9 mouse cellular contexts compared by ENCODE assay signal in the genomic region with DNA sequence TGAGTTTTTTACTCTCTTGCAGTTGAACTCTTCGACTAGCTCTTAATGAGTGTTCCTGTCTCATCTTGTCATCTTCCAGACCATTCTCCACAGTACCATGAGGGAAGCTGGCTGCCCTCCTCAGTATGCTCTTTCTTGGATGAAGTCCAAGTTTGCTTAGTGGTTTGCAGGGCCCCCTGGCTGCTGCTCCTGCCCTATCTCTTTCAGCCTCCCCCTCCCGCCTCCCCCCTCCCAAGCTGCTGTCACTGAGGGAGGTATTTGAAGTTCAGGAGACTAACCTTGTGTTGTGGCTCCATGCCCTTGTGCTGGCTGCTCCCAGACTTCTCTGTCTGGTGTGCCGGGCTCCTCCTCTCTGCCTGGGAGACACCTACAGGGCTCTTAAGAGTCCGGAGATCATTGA. TPM values are rescaled to one million over a fixed set of nuclear protein-coding genes. Genes with fewer than 3 reads are reported as not detected.
DNase-seq lines count a peak whose midpoint lies in the region; ATAC-seq and TF ChIP-seq lines count a peak whose summit lies in the region.
"Had no signal": no experiment of that assay in that cellular context is flagged by ENCODE, and none has a peak within 500 bp of the region (broad histone marks: within the 10 kb centered on the region; RNA-seq: fewer than 3 reads in every experiment).

No protein-coding gene starts in this region.

- peak; percentile 31 for DNase-seq in kidney, adult 9 months
- no peak for DNase-seq in kidney, adult 18-20 months
- peak; percentile 40 for DNase-seq in NIH3T3 (ENCODE audit: low read depth)
- DNase-seq in liver, postnatal 0 days: peak; percentile 49
- no peak for DNase-seq in left cerebral cortex, adult 9 months (ENCODE audit: low spot score in 2 of 2)
- no peak for DNase-seq in spleen, postnatal 10 days (ENCODE audit: low spot score in 2 of 2)
- DNase-seq: layer of hippocampus, postnatal 36 days had no signal

- H3K27me3 ChIP-seq in ES-Bruce4 (ENCODE audit: control insufficient read depth, insufficient read depth, low read length, poor library complexity, severe bottlenecking): no peaks in the 10 kb centered on the region; the same call in 1 of the 2 replicates
- no peaks in the 10 kb centered on the region for H3K27me3 ChIP-seq in liver, postnatal 0 days (ENCODE audit: insufficient read depth, low read length)

- H3K36me3 ChIP-seq in ES-Bruce4 (ENCODE audit: control insufficient read depth, insufficient read depth, low read length, poor library complexity, severe bottlenecking): no peaks in the 10 kb centered on the region
- H3K36me3 ChIP-seq in liver, postnatal 0 days (replicated peaks; ENCODE audit: insufficient read depth, low read length): no peaks in the 10 kb centered on the region

- WGBS in liver, postnatal 0 days (ENCODE audit: insufficient replicate concordance): 18% methylated on average over 4 of the region's 4 CpGs

- no peaks in the 10 kb centered on the region for H3K9me3 ChIP-seq in ES-Bruce4 (replicated peaks; ENCODE audit: control insufficient read depth, insufficient read depth, low read length, poor library complexity, severe bottlenecking)
- no peaks in the 10 kb centered on the region for H3K9me3 ChIP-seq in liver, postnatal 0 days (ENCODE audit: low read length)

- ATAC-seq in liver, postnatal 0 days: peak; percentile 13; the same call in 1 of the 2 replicates

- H3K27ac ChIP-seq in ES-Bruce4 (ENCODE audit: insufficient read depth, low read length): no peak overlapping the region
- no peak overlapping the region for H3K27ac ChIP-seq in liver, postnatal 0 days (ENCODE audit: low read depth)

- no peak overlapping the region for H3K4me3 ChIP-seq in ES-Bruce4 (ENCODE audit: low read depth, low read length)
- no peak overlapping the region for H3K4me3 ChIP-seq in liver, postnatal 0 days (ENCODE audit: low read depth, low read length)
- H3K4me3 ChIP-seq: erythroblast, embryonic 14.5 days had no signal

- no peaks in the 10 kb centered on the region for H3K4me1 ChIP-seq in ES-Bruce4 (ENCODE audit: control insufficient read depth, insufficient read depth, low read length)
- H3K4me1 ChIP-seq in liver, postnatal 0 days (ENCODE audit: insufficient read depth): peaks cover 19% of the 10 kb centered on the region

- TF ChIP-seq CTCF in ES-Bruce4 (IDR thresholded peaks at IDR 0.05; ENCODE audit: low read depth, low read length): peak; percentile 10
- peak; percentile 56 for TF ChIP-seq CTCF in liver, postnatal 0 days (IDR thresholded peaks at IDR 0.05; ENCODE audit: low read depth)

- TF ChIP-seq POLR2A in ES-Bruce4 (IDR thresholded peaks at IDR 0.05; ENCODE audit: insufficient read depth, low read length): no peak

- no peak overlapping the region for H3K9ac ChIP-seq in ES-Bruce4 (ENCODE audit: low read depth, poor library complexity, severe bottlenecking)
- H3K9ac ChIP-seq in liver, postnatal 0 days (replicated peaks): no peak overlapping the region

- TF ChIP-seq EP300 in ES-Bruce4 (IDR thresholded peaks at IDR 0.05; ENCODE audit: insufficient read depth, low read depth, low read length): no peak
- TF ChIP-seq EP300 in liver, postnatal 0 days (IDR thresholded peaks at IDR 0.05; ENCODE audit: low read depth): no peak

- H3K4me2 ChIP-seq in liver, postnatal 0 days (ENCODE audit: low read depth, low read length): no peak overlapping the region

RNA-seq across cellular contexts. Expression of gene Rreb1, which starts 43.2 kb away (rescaled TPM):
- polyA plus RNA-seq in ES-Bruce4 (2011; ENCODE audit: insufficient read depth, insufficient read length, low read depth, missing spikeins): 25.9 and 31.5 TPM in 2 replicates
- polyA plus RNA-seq in liver, postnatal 0 days (2015; fragmentation: Nextera tagmentation; extraction: Ambion mirVana): 3.8 and 4.4 TPM in 2 replicates

Comparison
In these comparisons a context has a peak if more than half of its experiments do, and no peak if none do; other contexts are left out.
1. DNase-seq: peak in kidney, adult 9 months (single experiment), NIH3T3 (single experiment) and liver, postnatal 0 days (single experiment); none in kidney, adult 18-20 months (single experiment), left cerebral cortex, adult 9 months (0 of 2) and spleen, postnatal 10 days (0 of 2).